Mouse (Mus musculus) retina, postnatal 7 days (tissue): Measurements from ENCODE around the gene Gm20388.

ENCODE experiments used
- DNase-seq: peaks from one replicate; pipeline ENCODE4 v3.0.0-alpha.2; 2012; ENCODE audit warnings: low read depth, low spot score

Gm20388 gene

GRCm38 (mm10) chr8:120627298-120627697 is 716.7 kb downstream of the Gm20388 start:
- no peak for DNase-seq

GRCm38 (mm10) chr8:120630031-120630430 is 719.4 kb downstream of the Gm20388 start:
- no peak for DNase-seq

- no peak for DNase-seq
Measured at GRCm38 (mm10) chr8:120630848-120631247, 720.2 kb downstream of the Gm20388 start.

GRCm38 (mm10) chr8:120631441-120632375 is 721.1 kb downstream of the Gm20388 start:
- no peak for DNase-seq

- no peak for DNase-seq
Measured at GRCm38 (mm10) chr8:120632969-120633664, 722.5 kb downstream of the Gm20388 start.

- no peak for DNase-seq
Measured at GRCm38 (mm10) chr8:120633665-120634271, 723.1 kb downstream of the Gm20388 start.

GRCm38 (mm10) chr8:120634329-120634839 is 723.7 kb downstream of the Gm20388 start:
- no peak for DNase-seq

GRCm38 (mm10) chr8:120641245-120641644 is 730.6 kb downstream of the Gm20388 start:
- no peak for DNase-seq

GRCm38 (mm10) chr8:120642031-120642662 is 731.5 kb downstream of the Gm20388 start:
- no peak for DNase-seq

GRCm38 (mm10) chr8:120644663-120645062 is 734.0 kb downstream of the Gm20388 start:
- DNase-seq: no peak

GRCm38 (mm10) chr8:120647532-120647931 is 736.9 kb downstream of the Gm20388 start, which contains the start of gene 1190005I06Rik:
TSS of gene 1190005I06Rik (minus strand) at chr8:120647632.
- no peak for DNase-seq

- no peak for DNase-seq
Measured at GRCm38 (mm10) chr8:120656322-120657052, 745.8 kb downstream of the Gm20388 start.

GRCm38 (mm10) chr8:120657415-120657814 is 746.8 kb downstream of the Gm20388 start:
- no peak for DNase-seq

- no peak for DNase-seq
Measured at GRCm38 (mm10) chr8:120664566-120664965, 753.9 kb downstream of the Gm20388 start.

GRCm38 (mm10) chr8:120665726-120666455 is 755.2 kb downstream of the Gm20388 start:
- DNase-seq: no peak

- DNase-seq: no peak
Measured at GRCm38 (mm10) chr8:120666807-120667470, 756.3 kb downstream of the Gm20388 start.

- DNase-seq: peak; percentile 87
Measured at GRCm38 (mm10) chr8:120667561-120668373, 757.1 kb downstream of the Gm20388 start, which contains the start of the genes Gm27021 and Cox4i1. TSS of gene Gm27021 (minus strand) at chr8:120668079. TSS of gene Cox4i1 (plus strand) at chr8:120668222.

- no peak for DNase-seq
Measured at GRCm38 (mm10) chr8:120668374-120668905, 757.8 kb downstream of the Gm20388 start, which contains the start of gene Emc8. TSS of gene Emc8 (minus strand) at chr8:120668573.
